In the genomic region with DNA sequence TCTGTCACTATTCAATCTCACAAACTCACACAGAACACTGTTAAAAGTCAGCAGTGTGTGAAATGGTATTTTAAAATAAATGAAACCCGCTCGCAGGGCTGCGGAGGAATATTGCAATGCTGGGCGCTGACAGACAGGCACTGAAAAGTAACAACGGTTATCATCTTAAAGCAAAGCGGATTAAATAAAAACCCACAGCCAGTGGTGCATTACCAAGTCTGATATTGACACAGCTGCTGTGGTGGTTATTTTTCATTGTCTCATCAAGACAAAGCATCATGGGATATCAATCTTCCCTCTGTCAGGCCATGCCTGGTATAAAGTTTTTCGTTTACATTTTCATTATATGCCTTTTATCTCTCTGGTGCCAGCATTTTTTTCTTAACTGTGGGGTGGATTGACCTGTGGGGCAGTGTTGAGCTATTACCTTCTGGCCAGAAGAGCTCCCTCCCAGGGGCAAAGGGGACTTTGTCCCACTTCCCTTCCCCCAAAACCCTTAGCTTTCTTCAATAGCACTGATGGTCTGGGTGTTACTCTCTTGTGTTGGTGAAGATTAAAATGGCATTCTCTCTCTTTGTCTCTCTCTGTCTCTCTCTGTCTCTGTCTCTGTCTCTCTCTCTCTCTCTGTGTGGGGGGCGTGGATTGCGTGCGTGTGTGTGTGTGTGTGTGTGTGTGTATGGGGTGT, we compare ENCODE assay signal across 15 mouse cellular contexts.
DNase-seq lines count a peak whose midpoint lies in the region; ATAC-seq and TF ChIP-seq lines count a peak whose summit lies in the region.
"Had no signal": no experiment of that assay in that cellular context is flagged by ENCODE, and none has a peak within 500 bp of the region (broad histone marks: within the 10 kb centered on the region; RNA-seq: fewer than 3 reads in every experiment).

No protein-coding gene starts in this region.

- no peak overlapping the region for H3K9ac ChIP-seq in hindbrain, postnatal 0 days (replicated peaks; ENCODE audit: low read length)
- no peak overlapping the region for H3K9ac ChIP-seq in neural tube, embryonic 14.5 days (replicated peaks; ENCODE audit: low read depth, low read length)
- H3K9ac ChIP-seq: embryonic facial prominence, embryonic 12.5 days; limb, embryonic 15.5 days; neural tube, embryonic 13.5 days had no signal

- peaks cover 34% of the 10 kb centered on the region for H3K4me1 ChIP-seq in hindbrain, embryonic 10.5 days (replicated peaks)
- H3K4me1 ChIP-seq in hindbrain, postnatal 0 days (ENCODE audit: insufficient read depth, low read length): no peaks in the 10 kb centered on the region; the same call in 1 of the 2 replicates
- 0 out of 2 replicates have a peak, but pooled peaks cover 4% of the 10 kb centered on the region for H3K4me1 ChIP-seq in neural tube, embryonic 14.5 days (ENCODE audit: control insufficient read depth, insufficient read depth, low read length)
- H3K4me1 ChIP-seq: limb, embryonic 15.5 days had no signal

- no peaks in the 10 kb centered on the region for H3K27me3 ChIP-seq in hindbrain, embryonic 10.5 days (ENCODE audit: insufficient read depth, poor library complexity, severe bottlenecking)
- H3K27me3 ChIP-seq in hindbrain, postnatal 0 days (ENCODE audit: insufficient read depth, low read length): no peaks in the 10 kb centered on the region
- no peaks in the 10 kb centered on the region for H3K27me3 ChIP-seq in neural tube, embryonic 14.5 days (ENCODE audit: control insufficient read depth, insufficient read depth, low read length)
- H3K27me3 ChIP-seq: embryonic facial prominence, embryonic 12.5 days; limb, embryonic 15.5 days; neural tube, embryonic 13.5 days had no signal

- peak overlapping the region; percentile 74 for H3K27ac ChIP-seq in hindbrain, embryonic 10.5 days
- no peak overlapping the region for H3K27ac ChIP-seq in hindbrain, postnatal 0 days
- H3K27ac ChIP-seq in neural tube, embryonic 14.5 days (ENCODE audit: low read depth, low read length): no peak overlapping the region
- H3K27ac ChIP-seq: embryonic facial prominence, embryonic 12.5 days; limb, embryonic 15.5 days; neural tube, embryonic 13.5 days had no signal

- H3K9me3 ChIP-seq in hindbrain, embryonic 10.5 days: no peaks in the 10 kb centered on the region
- no peaks in the 10 kb centered on the region for H3K9me3 ChIP-seq in hindbrain, postnatal 0 days (ENCODE audit: low read length)
- no peaks in the 10 kb centered on the region for H3K9me3 ChIP-seq in neural tube, embryonic 14.5 days (ENCODE audit: control insufficient read depth, low read length)
- H3K9me3 ChIP-seq: embryonic facial prominence, embryonic 12.5 days; limb, embryonic 15.5 days; neural tube, embryonic 13.5 days had no signal

- H3K4me2 ChIP-seq in hindbrain, postnatal 0 days (ENCODE audit: low read depth, low read length): no peak overlapping the region
- H3K4me2 ChIP-seq in neural tube, embryonic 14.5 days (ENCODE audit: low read depth, low read length): no peak overlapping the region
- H3K4me2 ChIP-seq: embryonic facial prominence, embryonic 12.5 days; limb, embryonic 15.5 days; neural tube, embryonic 13.5 days had no signal

- no peak for DNase-seq in hindbrain, embryonic 10.5 days (ENCODE audit: low spot score)
- DNase-seq in hindbrain, postnatal 0 days (ENCODE audit: low spot score): no peak
- no peak for DNase-seq in neural tube, embryonic 10.5 days (ENCODE audit: extremely low spot score, low spot score)
- peak; percentile 43 for DNase-seq in mesoderm, embryonic 11.5 days (ENCODE audit: low read depth, low spot score)
- DNase-seq in ovary, postnatal 36 days (ENCODE audit: low spot score): no peak
- no peak for DNase-seq in layer of hippocampus, postnatal 25 days (ENCODE audit: extremely low spot score in 1 of 2, low spot score in 1 of 2)
- no peak for DNase-seq in heart, postnatal 4 days
- DNase-seq: adrenal gland, postnatal 10 days; B cell, adult 2 months; cerebellum, adult 9-10 months; lung, adult 2 months had no signal

- H3K36me3 ChIP-seq in hindbrain, embryonic 10.5 days: no peaks in the 10 kb centered on the region
- no peaks in the 10 kb centered on the region for H3K36me3 ChIP-seq in hindbrain, postnatal 0 days (ENCODE audit: insufficient read depth, low read length)
- no peaks in the 10 kb centered on the region for H3K36me3 ChIP-seq in neural tube, embryonic 14.5 days (ENCODE audit: control insufficient read depth, insufficient read depth, low read length)
- H3K36me3 ChIP-seq: embryonic facial prominence, embryonic 12.5 days; limb, embryonic 15.5 days; neural tube, embryonic 13.5 days had no signal

- ATAC-seq in hindbrain, postnatal 0 days: no peak
- peak; percentile 49; the same call in 1 of the 2 replicates for ATAC-seq in neural tube, embryonic 14.5 days (ENCODE audit: low read depth)

- H3K4me3 ChIP-seq in hindbrain, embryonic 10.5 days: no peak overlapping the region
- H3K4me3 ChIP-seq in hindbrain, postnatal 0 days (ENCODE audit: low read length): no peak overlapping the region
- no peak overlapping the region for H3K4me3 ChIP-seq in neural tube, embryonic 14.5 days (ENCODE audit: low read depth, low read length)
- H3K4me3 ChIP-seq: embryonic facial prominence, embryonic 12.5 days; limb, embryonic 15.5 days; neural tube, embryonic 13.5 days had no signal

- WGBS in hindbrain, embryonic 10.5 days: 60% methylated on average over 10 of the region's 10 CpGs
- 53% methylated on average over 10 of the region's 10 CpGs for WGBS in hindbrain, postnatal 0 days
- WGBS in neural tube, embryonic 14.5 days: 50% methylated on average over 10 of the region's 10 CpGs

- TF ChIP-seq CTCF in hindbrain, postnatal 0 days (IDR thresholded peaks at IDR 0.05; ENCODE audit: low read depth): no peak
